Mouse (Mus musculus) kidney, postnatal 36 days (tissue): ENCODE measurements at regions not wholly inside any gene's neighbourhood (a gene's known extent, or its start where the extent isn't known, plus 50 kb on each side); places are given as distances from the start of the nearest gene placed in this dataset.

Experiments
- DNase-seq, 2 experiments: peaks; one replicate each; pipeline ENCODE4 v3.0.0; 2021 to 2022; ENCODE audit warnings: mixed read lengths in 2 of 2

GRCm38 (mm10) chr3:104586342-104587175 is 51.9 kb upstream of the Slc16a1 start:
- no peak for DNase-seq

- no peak for DNase-seq
Observed at GRCm38 (mm10) chr3:104585303-104585702, 53.2 kb upstream of the Slc16a1 start.

DNA sequence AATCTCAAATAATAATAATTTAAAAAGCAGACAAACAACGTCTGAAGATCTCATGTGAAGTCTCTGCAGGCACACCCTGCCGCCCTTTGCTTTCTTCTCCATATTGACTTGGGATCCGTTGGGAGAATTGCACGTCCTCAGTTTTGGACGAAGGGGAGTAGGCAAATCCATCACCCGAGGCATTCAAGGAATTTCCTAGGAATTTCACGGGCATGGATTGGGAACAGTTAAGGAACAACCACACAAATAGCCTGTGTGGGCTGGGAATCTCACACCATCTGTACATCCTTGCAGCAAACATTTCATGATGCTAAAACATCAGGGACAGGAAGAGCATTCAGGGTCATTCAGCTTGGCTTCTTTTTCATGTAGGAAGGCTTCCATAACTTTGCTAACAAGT is 55.2 kb upstream of the Slc16a1 start:
- DNase-seq, result no peak

DNA sequence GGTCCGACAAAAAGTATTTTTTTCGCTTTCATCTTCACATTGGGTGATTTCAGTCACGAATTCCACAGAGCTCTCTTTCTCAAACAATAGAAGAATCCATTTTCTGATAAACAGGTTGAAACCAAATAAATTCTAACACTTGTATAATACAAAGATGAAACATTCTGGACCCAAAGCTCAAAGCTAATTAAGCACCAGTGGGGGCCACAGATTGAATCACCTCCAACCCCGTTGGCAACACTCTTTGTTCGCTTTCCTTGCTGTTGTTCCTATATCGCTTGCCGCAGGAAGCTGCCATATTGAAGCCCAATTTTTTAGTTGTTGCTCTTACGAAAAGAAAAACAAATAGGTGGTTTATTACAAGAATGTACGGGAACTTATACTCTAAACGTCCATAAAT is 55.9 kb upstream of the Slc16a1 start:
- no peak for DNase-seq

GRCm38 (mm10) chr3:104579186-104579585 is 59.3 kb upstream of the Slc16a1 start:
- no peak for DNase-seq

GRCm38 (mm10) chr3:104578374-104578773 is 60.1 kb upstream of the Slc16a1 start:
- DNase-seq, result peak in 1 of 2 experiments; percentile 38

- no peak for DNase-seq
Observed at GRCm38 (mm10) chr3:104577228-104577927, 61.1 kb upstream of the Slc16a1 start.

DNA sequence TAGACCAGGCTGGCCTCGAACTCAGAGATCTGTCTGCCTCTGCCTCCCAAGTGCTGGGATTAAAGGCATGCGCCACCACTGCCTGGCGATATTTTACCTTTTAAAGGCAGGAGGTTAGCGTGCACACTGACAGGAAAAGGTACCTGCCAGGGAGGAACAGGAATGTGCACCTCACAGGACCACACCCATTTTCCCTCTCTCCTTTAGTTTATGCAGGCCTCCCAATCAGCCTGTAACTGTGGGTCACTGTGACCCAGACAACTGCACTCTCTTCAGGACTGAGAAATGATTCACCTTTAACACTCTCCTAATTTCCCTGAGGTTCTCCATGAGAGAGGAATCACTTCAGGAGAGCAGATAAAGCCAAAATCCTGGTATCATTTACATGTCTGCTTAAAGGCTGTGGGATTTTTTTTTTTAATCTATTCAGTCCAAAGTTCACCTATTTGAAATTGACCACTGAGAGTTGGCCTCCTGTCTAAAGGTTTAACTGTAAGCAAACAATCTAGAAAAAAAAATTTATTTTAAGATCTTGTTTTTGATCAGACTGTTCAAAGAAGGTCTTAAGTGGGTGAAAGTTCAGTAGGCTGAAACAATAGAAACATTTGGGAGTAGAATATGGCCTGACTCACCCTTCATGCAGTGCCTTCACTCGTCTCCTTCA is 61.7 kb upstream of the Lrig2 start:
- DNase-seq, result no peak

GRCm38 (mm10) chr3:104571935-104572631 is 60.4 kb upstream of the Lrig2 start:
- no peak for DNase-seq

DNA sequence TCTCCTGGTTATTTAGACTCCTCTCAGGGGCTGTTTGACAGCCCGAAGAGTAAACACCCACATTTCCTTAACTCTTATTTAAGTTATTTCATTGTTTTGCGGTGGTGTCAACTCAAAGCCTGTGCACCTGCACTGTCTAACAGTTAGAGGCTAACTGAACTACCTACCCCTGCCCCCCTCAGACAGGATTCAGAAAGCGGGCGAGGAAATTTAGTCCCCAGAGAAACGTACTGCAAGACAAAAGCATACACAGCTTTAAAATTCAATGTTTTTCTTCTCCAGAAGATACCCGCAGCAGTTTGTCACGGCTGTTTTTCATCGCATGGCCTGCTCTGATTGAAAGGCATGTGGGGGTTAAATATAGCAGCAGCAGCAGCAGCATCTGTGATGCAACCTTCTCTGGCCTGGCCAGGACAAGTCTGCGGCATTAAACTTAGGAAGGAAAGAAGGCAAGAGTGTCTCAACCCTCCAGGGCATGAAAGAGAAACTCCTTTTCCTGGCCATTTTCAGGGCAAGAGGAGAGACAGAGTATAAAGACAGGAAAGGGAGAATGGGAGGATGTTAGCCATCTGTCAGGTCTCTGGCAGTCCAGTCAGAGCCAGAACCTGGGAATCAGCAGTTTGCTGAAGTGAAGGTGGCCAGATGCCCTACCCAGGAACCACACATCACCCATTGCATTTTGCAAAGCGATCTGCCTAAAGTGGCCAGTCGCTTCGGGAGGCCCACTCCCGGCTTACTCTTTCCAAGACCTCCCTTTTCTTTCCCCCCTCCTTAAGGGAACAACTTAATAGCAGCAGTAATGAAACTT is 53.9 kb upstream of the Lrig2 start:
- no peak for DNase-seq

DNA sequence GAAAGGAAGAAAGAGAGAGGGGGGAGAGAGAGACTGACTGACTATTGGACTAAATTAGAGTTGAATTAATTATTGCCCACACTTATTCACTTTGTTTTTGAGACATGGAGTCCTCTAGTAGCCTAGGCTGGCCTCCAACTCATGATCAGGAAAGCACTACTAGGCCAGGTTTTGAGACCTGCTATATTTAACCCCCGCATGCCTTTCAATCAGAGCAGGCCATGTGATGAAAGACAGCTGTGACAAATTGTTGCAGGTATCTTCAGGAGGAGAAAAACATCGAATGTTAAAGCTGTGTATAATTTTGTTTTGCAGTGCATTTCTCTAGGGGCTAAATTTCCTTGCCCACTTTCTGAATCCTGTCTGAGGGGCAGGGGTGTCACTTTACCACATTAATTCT is 53.1 kb upstream of the Lrig2 start:
- no peak for DNase-seq

DNA sequence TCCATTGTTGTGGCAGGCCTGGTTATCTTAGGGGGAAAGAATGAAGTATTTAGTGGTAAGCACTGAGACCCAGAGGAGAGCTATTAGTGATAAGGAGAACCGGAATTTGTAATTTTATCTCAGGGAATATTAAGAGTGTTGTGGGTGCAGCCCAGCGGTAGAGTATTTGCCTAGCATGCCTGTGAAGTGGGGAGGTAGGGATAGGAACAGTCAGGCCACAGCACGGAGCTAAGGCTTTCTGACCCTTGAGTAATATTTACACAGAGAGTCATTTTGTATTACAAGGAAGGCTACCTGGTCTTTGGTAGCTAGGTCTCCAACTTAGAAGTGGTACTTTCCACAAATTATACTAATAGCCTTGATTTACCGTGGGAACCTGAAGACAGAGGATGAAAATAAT is 49.8 kb upstream of the Lrig2 start:
- no peak for DNase-seq
